In genomic region chr7:75063816-75064215, GRCm38 (mm10) we compare ENCODE assay signal across 11 mouse cellular contexts.
"Had no signal": no experiment of that assay in that cellular context is flagged by ENCODE, and none has a peak within 500 bp of the region (broad histone marks: within the 10 kb centered on the region; RNA-seq: fewer than 3 reads in every experiment).

No protein-coding gene starts in this region.

- DNase-seq: kidney, adult 18-20 months; kidney, adult 9 months; kidney, postnatal 14 days; kidney, postnatal 4 days; liver; lung, adult 18-20 months; lung, postnatal 10 days; lung, postnatal 36 days; right cerebral cortex, postnatal 14 days; right cerebral cortex, postnatal 4 days; thymus, postnatal 25 days had no signal
